Mouse (Mus musculus) layer of hippocampus, postnatal 14 days (tissue): ENCODE measurements around the gene Serpinb11. TPM values are rescaled to one million over a fixed set of nuclear protein-coding genes. Genes with fewer than 3 reads are reported as not detected.

Source experiments
- DNase-seq, 2 experiments: peaks; one replicate each; pipeline ENCODE4 v3.0.0; 2021 to 2022; ENCODE audit warnings: low spot score in 2 of 2, mixed read lengths in 1 of 2
- long read RNA-seq, 2 experiments: library from polyadenylated mRNA; stranded (forward); transcript quantifications; one replicate each; pipeline ENCODE4 v2.0.0; 2021
- total RNA-seq, 2 experiments: library from RNA; stranded (reverse); gene quantifications; 2 replicates each; pipeline ENCODE4 v1.2.3; 2021

Serpinb11 gene
- not detected for total RNA-seq
- long read RNA-seq, experiment 1, result 0 reads
- long read RNA-seq, experiment 2, result 0 reads

- no peak for DNase-seq
Measured at GRCm38 (mm10) chr1:107360898-107361297, at the start of gene Serpinb11. Serpinb11 (plus strand) TSS chr1:107361198.

GRCm38 (mm10) chr1:107345979-107346378 lies 15.0 kb upstream of the Serpinb11 start:
- no peak for DNase-seq

DNA sequence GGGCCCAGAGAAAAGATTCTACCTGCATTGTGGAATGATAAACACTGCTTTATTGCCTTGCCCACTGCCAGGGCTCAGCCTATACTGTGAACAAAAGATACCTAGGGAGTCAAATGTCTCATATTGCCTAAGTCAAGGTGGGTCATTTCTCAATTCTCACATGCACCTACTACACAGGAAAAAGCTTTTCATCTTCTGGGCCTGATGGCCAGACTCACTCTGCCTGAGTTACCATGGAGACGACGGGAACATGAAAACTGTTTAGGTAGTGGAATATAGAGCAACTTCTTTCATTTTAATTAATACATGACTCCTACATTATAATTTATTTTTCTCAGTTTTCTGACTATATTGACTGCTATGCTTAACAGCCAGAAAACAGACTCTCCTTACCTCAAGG lies 14.2 kb upstream of the Serpinb11 start:
- DNase-seq, result no peak

- DNase-seq, result no peak
Measured at GRCm38 (mm10) chr1:107350392-107350791, 10.6 kb upstream of the Serpinb11 start.

DNA sequence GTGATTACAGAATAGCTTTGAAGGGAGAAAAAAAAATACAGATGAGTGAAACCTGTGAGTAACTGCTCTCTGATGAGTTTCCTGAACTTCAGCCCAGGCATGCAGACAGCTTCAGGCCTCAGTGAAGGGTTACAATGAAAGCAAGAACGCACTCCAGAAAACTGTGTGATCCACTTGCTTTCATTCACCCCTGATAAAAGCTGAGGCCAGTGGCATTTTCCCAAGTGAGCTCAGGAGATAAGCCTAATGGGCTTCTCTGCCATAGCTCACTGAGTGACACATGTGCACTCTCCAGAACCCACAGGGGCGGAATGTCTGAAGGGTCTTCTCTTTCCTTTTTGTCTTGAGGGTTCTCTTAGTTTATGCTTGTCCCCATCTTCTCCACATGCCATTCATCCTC lies 9.9 kb upstream of the Serpinb11 start:
- DNase-seq, result no peak

- no peak for DNase-seq
Measured at GRCm38 (mm10) chr1:107353046-107353445, 8.0 kb upstream of the Serpinb11 start.

GRCm38 (mm10) chr1:107365973-107366372 lies 5.0 kb downstream of the Serpinb11 start:
- DNase-seq, result no peak

- DNase-seq, result no peak
Measured at GRCm38 (mm10) chr1:107368944-107369343, 7.9 kb downstream of the Serpinb11 start.

DNA sequence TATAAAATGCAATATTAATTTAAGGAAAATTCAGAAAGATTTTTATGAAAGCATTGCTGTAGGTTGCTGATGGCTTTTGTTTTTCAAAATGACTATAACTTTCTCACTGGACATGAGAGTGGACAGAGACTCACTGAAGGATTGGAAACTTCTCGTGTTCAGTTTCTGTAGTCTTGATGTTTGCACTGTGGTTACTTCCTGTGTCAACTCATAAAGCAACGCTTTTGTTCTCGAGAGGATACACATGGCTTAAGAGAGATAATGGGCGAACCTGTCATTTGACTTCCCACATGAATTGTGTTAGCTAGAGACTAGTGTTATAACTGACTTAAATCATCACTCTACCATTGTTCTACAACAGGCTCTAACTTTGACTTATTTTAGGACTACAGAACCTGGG lies 16.0 kb downstream of the Serpinb11 start:
- no peak for DNase-seq

GRCm38 (mm10) chr1:107378368-107378767 lies 17.4 kb downstream of the Serpinb11 start:
- no peak for DNase-seq

- DNase-seq, result no peak
Measured at GRCm38 (mm10) chr1:107381491-107381890, 20.5 kb downstream of the Serpinb11 start.

- no peak for DNase-seq
Measured at GRCm38 (mm10) chr1:107382404-107382803, 21.4 kb downstream of the Serpinb11 start.

- DNase-seq, result no peak
Measured at GRCm38 (mm10) chr1:107384532-107384931, 23.5 kb downstream of the Serpinb11 start.

DNA sequence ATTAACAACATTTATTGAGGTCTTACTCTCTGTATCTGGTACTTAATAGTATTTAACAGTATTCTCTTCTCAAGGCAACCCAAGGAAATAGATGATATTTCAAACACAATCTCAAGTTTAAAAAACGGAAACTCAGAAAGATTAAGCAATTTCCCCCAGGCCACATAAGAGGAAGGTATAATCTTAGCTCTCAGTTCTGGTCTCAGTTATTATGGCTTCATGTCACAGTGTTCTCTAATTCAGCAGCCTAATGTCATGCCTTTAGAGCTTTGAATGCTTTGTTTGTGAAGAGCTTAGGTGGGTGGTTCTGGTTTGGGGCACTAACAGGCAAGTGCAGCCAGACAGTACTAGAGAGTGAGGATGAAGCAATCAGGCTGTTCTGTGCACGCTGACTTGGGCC lies 28.8 kb downstream of the Serpinb11 start:
- DNase-seq, result no peak

DNA sequence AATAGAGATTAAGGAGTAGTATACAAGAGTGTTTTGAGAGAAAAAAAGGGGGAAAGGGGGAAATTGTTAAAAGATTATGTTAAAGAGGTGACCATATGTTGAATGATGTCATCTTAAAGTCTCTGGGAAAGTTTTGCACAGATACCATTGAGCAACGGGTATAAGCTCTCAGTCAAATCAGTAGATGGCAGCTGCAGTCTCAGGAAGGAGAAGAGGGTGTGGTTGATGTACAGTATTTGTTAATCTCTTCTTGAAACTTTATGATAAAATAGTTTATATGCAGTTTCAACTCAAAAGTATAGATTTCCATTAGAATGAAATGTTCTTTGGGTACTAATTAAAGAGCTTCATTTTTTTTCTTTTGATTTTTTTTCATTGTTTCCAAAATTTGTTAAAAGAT lies 36.5 kb downstream of the Serpinb11 start:
- DNase-seq, result no peak

DNA sequence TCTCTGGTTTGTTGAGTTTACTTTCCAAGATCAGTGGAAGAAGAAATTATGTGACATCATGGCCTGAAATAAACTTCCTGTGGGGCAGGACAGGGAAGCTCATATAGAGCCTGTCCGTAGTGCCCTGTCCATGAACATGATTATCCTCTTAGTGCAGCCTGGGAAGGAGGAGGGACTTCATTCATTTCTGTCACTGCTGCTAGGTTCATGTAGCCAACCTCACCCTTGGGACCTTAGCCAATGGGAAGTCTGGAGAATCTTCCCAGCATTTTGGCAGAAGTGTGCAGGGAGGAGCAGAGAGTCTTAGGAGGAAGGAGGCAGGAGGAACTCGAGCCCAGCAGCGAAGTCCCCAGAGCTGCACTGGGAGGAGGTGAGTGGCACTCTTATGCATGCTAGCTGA lies 38.4 kb downstream of the Serpinb11 start, which contains the start of gene Serpinb7:
Gene Serpinb7, plus strand, starts transcription at position 301 of the 400 bp plus-strand sequence.
- DNase-seq, result no peak

GRCm38 (mm10) chr1:107402082-107402481 lies 41.1 kb downstream of the Serpinb11 start:
- DNase-seq, result no peak

DNA sequence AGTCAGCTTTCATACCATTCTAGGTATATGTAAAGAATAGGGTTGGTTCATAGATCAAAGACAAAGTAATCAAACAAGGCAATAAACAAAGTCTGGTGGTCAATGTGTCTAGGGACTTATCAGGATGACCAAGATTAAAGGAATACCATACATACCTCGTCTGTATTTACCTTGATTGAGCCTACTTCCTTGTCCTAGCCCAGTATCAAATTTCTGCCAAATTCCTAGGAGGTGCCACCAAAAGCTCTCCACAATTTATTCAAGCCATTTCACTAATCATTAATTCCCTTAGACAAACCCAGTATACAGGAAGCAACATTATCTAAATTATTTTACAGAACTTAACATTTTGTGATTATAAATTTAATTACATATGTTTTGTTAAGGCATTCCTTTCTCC lies 53.7 kb downstream of the Serpinb11 start:
- no peak for DNase-seq

DNA sequence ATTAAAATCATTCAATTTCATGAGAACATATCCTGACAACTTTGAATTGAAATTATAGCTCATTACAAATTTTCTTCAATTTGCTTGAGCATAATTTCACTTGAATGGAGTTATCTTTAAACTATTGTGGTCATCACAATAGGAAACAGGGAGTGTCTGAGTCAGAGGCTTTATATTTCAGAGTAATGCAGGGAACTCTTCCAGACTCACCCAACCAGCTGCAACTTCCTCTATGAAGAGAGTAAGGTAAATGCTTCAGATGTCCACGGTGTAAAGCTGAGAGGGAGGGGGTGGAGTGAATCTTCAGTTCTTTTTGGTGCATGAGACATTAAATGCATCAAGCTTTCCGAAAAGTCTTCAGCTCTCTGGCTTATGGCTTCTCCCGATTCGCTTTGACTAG lies 61.5 kb downstream of the Serpinb11 start:
- no peak for DNase-seq

Other genes with a start within 250 kb of the Serpinb11 start
- gene Serpinb3b, start 82.8 kb upstream of the Serpinb11 start, total RNA-seq, result not detected
- not detected for gene Serpinb3c, start 82.8 kb upstream of the Serpinb11 start, total RNA-seq
- not detected for gene Serpinb7, start 38.5 kb downstream of the Serpinb11 start, total RNA-seq
- not detected for gene Serpinb2, start 150.2 kb downstream of the Serpinb11 start, total RNA-seq
- gene Serpinb8, start 228.8 kb downstream of the Serpinb11 start, total RNA-seq, result 1 to 10 TPM; 4.1 to 5.8 TPM